Mouse (Mus musculus) ovary, postnatal 14 days (tissue): ENCODE measurements around the gene Agmat.
"Not testable (repeated sequence)": the region's sequence is repeated elsewhere in the genome, so short reads cannot be mapped to it uniquely, and the experiment has no call there.

ENCODE experiments used
- DNase-seq: peaks from one replicate; pipeline ENCODE4 v3.0.0; 2022; ENCODE audit warnings: low spot score

Agmat gene

DNA sequence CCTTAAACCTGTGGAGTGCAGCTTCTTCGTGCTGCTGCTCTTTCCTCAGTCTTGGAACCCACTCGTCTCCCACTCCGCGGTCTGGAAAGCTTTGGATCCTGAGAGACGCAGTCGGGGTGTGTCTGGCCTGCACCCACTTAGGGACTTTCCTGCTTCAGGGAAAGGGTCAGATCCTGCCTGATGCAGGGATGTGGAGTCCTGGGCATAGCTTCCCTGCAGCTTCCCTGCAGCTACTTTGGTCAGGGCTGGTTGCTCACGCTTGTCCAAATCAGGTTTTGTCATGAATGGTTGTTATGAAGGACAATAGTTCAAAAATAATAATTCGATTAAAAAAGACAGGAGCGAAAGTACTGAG is 11.3 kb upstream of the Agmat start:
- DNase-seq = no peak

DNA sequence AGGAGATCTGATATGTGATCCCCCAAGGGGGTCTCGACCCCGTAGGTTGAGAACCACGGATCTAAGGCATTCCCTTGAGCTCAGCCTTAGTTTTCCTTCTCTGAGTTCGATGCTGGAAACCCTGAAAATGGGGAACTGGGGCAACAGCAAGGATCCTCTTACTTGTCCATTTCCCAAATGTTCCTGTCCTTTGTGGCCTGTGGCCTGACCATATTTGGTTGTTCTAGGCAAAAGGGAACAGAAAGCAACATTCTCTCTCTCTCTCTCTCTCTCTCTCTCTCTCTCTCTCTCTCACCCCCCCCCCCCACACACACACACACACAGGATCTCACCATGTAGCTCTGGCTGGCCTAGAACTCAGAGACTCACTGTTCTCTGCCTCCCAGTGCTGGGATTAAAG is 9.6 kb upstream of the Agmat start:
- no peak for DNase-seq

DNA sequence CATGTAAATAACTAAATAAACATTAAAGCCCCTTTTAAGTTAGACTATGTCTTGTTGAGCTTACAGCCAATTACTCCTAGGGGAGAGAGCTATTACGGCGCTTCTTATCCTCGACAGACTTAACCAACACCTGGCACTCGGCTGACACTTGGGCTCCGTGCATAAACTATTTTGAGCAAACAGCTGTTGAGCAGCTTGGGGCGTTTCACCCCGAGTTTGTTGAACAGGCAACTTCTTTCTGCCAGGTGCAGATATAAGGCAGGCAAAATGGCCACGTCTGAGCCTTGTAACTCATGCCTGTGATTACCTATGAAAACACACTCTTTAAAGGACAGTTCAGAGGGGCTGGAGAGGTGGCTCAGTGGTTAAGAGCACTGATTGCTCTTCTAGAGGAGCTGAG is 8.5 kb upstream of the Agmat start:
- DNase-seq = no peak

DNA sequence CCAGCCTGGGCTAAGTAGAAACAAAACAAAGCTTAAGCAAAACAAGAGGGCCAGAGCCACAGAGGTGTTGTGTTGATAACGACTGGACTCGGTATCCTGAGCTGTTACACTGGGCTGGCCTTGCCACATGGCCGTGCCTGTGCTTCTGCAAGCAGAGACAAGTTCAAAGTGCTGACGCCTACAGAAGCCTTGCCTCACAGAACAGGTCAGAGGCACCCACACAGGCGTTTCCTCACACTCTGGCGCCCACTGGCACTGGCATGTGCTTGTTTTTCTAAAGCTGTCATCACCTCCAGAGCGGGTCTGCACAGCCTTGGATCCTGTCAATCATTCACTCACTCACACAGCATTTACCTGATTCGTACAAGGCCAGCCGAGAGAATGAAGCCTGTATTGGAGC is 4.6 kb upstream of the Agmat start:
- DNase-seq = no peak

DNA sequence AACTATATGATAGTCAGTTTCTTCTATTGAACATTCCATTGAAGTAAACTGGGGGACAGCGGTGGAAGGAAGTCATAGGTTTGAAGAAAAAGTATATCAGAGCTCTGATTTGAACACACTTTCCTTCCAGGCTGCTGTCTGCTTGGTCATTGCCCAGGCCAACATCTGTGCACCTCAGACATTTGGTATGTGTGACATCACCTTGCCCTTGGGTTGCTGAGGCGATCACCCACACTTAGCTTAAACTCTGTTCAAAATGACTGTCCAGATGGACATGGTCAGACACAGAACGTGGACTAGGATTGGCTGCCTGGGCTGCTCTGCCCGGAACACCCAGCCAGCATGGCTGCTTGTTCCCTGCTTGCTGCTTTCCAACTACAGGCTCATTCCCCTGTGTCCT is 4.1 kb upstream of the Agmat start:
- no peak for DNase-seq

DNA sequence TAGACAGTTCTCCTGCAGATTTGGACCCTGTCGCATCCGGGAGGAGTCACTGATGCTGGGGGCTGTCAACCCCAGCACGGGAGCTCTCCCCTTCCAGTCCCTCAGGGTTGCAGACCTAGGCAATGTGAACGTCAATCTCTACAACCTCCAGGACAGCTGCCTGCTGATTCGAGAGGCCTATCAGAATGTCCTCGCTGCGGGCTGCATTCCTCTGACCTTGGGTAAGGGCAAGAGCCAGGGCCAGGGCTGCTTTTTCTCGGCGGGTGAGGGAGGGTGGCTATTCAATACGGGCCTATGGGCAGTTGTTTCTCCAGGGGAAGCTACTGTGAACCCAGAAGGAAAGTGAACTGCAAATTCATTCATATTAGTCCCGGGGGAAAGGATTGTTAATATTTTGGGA is 3.1 kb downstream of the Agmat start:
- no peak for DNase-seq

DNA sequence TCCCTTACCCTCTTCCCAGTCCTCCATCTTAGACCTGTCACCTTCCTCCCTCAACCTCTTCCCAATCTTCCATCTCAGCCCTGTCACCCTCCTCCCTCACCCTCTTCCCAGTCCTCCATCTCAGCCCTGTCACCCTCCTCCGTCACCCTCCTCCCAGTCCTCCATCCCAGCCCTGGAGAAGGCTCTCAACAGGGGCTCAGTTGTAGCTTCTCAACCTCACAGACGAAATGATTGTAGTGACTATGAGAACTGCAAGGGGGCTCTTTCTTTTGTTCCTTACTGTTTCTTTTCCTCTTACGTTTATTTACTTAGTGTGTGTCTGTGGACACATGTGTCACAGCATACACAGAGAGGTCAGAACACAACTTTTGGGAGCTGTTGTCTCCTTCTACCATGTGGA is 4.4 kb downstream of the Agmat start:
- DNase-seq = no peak

DNA sequence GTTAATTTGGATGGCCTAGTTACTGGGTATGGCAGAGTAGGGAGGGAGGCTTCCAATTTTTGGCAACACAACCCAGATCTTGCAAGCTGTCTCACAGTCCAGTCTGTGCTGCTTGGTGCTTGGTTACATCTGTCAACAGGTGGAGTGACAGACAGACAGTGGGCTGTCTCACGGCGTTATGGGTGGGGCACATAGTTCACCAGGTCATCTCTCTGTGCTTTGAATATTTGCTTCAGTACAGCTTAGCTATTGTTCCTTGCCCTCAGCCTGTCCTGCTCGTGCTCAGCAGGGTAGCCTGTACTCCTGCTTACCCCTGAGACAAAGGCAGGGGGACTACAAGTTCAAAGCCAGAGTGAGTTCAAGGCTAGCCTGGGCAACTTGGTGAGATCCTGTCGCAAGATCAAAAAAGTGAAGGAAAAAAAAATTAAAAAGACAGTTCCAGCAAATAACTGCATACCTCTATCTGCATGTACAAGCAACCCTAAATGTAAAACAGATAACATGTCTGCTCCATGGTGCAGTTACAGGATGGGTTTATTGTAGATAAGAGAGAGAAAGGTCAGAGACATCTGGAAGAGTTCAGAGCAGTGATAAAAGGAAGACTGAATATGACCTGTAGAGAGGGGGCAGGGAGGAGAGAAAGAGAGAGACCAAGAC is 5.1 kb downstream of the Agmat start:
- DNase-seq = no peak

DNA sequence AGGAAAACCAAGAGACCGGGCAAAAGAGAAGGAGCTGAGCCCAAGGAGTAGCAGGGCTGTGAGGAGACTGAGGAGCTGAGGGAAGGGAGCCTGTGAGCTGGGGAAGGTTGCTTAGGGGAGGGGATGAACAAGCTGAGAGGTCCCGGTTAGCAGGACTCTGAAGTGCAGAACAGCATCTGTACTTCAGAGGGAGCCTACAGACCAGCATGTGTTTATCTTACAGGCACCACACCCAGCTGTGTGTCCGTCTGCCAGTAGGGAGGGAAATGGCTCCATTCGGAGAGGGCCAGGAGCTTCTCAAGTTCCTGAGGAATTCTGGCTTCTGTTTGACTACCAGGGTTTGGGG is 5.6 kb downstream of the Agmat start:
- DNase-seq = no peak

DNA sequence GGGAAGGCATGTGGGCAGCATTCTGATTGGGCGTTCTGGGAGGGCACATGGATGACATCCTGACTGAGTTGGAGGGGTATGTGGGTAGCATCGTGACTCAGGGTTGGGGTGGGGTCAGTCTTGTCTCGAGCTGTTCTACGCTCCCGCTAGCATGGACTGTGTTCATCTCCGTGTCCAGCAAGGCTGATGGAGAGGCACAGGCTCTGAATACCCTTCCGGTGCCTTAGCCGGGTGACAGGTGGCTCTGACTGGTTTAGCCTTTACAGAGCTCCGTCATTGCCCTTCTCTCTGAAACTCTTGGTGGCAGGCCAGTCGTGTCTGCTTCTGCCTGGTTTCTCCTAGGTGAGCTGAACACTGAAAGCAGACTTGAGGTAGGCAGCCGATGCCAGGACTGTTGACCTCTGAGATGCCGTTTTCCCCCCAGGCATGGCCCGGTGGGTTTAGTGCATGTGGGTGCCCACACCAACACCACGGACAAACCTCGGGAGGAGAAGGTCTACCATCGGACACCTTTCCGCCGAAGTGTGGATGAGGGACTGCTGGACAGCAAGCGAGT is 9.0 kb downstream of the Agmat start:
- no peak for DNase-seq

DNA sequence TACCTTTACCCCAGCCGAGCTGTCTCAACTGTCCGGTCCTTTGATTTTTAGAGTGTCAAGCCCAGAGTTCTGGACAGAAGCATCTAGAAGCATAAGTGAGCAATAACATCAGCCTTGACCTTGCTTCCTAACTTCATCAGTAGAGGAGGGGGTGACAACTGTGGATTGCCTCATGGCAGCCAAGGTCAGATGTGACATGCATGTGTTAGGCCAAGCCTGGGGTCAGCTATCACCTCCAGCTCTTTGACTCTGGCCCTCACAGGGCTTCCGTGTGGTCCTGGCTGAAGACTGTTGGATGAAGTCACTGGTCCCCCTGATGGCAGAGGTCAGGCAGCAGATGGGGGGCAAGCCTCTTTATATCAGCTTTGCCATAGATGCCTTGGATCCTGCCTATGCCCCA is 10.7 kb downstream of the Agmat start:
- DNase-seq = no peak

DNA sequence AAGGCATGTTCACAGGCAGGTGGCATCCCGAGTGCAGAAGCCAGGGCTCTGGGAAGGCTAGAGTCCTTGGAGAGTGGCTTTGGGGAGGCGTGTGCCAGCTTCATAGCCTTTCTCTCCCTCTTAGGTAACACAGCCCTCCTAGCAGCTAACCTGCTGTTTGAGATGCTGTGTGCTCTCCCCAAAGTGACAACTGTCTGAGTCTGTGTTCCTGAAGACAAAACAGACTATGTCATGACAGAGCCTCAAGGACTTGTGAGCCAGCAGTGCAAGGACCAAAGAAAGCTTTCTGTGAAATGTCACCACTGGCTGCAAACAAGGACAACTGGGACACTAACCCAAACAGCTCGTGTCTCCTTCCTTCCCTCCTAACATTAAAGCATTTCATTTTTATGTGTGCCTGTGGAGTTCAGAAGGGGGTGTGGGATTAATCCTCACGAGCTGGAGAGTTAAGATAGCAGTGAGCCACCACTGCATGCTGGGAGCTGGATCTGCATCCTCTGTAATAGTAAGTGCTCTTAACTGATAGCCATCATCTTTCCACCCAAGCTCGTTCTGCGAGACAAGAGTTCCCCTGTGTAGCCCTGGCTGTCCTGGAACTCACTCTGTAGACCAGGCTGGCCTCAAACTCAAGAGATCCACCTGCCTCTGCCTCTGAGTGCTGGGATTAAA is 12.5 kb downstream of the Agmat start:
- no peak for DNase-seq

DNA sequence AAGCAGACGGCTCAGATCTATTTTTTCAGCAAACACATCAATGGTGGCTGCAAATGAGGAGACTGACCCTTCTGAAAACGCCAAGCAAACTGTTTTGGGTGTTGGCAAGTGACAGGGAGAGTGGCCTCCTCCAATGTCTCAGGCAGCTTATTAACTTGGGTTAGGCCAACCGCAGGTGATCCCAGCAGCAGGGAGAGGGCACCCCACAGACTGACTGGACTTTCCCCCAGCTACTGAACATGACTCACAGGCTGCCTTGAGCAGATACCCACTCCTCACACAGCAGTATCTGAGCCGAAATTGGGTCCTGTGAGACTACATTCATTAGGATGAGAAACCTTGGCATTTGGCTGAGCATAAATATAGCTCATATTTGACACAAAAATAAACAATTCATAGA is 14.5 kb downstream of the Agmat start:
- DNase-seq = no peak

DNA sequence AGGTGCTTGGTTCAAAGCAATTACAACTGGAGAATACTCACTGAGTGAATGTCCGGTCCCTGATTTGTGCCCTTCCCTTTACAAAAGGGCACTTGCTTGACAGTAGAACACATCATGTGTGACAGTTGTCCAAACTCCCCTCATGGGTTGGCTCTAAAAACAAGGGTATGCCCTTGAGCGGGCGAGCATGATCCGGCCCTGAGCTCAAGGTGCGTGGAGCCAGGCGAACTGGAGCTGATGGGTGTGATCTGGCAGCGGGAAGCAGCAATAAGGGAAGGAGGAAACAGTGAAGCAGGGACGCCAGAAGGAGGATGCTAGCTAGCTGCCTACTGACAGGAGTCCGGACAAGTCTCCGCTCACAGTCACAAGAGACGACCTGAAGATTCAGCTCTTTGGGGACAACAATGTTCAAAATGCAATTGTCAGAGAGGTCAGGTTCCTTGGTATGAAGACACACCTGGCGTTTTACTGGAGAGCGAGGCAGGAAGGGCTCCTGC is 15.7 kb downstream of the Agmat start:
- no peak for DNase-seq

DNA sequence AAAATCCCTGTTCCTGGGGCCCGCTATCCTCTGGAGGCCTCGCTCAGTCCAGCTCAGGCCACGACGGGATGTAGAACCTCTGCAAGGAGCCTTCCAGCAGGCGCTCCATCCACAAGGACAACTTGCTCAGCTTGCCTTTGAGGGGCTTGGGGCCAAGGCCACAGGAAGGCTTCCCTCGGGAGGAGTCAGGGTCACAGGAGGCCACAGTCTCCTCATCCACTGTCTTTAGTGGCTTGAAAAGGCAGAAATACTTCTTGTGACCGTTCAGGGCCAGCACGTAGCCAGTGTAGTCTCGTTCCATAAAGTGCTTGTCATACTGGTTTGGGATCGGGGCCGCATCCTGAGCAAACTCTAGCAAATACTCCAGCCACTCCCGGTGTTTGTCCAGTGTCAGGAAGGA is 17.0 kb downstream of the Agmat start:
- no peak for DNase-seq

DNA sequence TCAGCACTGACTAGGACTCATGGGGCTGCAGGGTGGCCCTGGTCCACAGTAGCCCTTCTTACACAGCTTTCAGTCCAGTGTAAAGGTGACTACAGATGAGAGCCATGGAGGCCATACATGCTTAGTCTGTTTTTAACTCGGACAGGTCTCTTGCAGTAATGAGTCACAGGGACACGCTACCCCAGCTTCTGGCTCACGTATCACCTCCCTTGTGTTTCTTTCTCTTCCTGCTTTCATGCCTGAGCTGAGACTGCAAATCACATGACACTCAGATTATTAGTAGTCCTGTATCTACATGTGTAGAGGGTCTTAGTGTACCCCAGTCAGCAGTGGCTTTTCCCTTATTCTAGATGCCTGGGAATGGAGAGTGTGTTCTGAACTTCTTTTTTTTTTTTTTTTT is 18.5 kb downstream of the Agmat start:
- no peak for DNase-seq

DNA sequence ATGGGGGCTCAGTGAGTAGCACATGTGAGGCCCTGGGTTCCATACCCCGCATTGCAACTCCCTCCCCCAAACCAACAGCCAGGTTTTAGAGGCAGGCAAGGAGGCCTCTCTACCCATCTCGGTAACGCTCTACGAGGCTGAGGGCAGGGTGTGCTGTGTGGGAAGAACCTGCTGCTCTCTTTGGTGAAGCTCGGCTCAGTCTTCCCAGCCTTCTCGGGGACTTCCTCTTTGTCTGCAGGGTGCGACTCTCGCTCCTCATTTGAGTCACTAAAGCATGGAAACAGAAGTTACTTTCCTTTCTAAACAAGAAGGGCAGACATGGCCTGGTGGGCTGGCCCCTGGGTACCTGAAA is 19.8 kb downstream of the Agmat start:
- DNase-seq = no peak

DNA sequence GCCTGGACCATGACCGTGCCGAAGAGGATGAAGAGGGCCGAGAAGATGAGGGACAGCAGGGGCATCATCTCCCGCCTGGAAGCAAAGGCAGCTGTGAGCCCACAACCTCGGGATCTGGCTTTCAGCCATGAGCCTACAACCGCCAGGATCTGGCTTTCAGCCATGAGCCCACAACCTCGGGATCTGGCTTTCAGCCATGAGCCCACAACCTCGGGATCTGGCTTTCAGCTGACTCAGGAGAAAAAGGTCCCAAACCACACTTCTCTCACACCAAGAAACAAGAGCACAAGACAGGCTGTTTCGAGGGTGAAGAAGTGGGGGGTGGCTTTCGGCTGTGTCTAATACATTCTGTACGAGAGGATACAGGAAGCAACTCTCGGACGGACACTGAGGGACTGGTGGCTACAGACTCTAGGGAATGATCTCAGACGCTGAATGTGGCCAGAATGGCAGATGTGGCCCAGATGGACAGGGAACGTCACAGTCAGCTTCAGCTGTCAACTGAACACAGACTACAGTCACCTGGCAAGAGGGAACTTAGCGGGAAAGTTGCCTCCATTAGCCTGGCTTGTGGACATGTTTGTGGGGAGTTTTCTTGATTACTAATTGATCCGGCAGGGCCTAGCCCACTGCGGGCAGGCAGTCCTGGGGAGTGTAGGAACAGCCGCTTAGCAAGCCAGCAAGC is 20.3 kb downstream of the Agmat start:
- no peak for DNase-seq

DNA sequence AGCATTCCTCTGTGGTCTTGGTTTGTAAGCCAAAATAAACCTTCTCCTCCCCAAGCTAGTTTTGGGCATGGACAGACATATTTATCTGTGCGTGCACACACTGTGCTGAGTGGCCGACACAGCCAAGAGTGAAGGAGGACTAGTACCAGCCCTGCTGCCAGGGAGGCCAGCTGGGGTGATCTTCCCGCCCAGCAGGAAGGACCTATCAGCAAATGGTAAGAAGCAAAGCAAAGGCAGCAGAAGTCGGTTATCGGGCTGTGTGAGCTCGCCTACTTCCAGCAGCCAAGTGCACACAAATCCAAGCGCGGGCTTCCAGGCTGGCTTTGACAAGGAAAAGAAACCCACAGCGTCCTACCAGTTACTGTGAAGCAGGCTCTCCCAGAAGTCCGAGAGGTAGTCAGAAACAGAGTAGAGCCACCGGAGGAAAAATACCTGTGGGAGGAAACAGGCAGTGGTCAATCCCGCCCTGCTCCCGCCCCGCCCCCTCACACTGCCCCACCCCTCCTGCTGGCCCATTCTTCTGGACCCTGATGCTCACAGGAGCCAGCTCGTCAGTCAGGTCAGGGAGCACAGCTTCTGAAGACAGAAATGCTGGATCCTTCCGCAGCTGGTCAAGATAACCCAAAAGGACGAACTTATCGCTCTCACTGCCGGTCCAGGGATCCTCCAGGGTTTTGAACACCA is 21.0 kb downstream of the Agmat start:
- peak; percentile 15 for DNase-seq

DNA sequence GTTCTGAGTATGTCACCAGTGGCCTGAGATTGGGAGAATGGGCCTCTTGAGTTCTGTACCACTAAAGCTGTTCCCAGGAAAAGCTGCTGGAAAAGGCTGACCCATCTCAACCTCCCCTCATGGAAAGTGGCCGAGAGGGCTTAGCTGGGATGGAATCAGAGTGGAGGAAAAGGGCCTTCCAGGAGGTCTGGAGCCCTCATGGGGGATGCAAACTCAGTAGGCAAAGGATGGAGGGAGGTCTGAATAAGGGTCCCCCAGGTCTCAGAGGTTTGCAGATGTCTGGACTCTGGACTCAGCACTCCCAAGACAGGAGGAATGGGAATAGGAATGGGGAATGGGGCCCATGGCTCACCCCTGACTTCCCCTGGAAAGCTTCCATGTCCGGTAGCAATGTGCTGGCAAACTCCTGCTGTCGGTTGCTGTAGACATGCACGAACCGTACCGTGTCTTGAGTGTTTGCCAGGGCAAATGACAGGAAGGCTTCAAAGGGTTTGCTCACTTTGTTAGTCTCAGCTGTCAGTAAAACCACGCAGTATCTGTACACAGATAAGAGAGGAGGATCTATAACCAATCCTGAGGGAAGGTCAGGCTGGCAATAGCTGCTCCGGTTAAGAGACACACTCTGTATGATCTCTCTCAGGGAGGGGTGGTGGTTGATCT is 23.2 kb downstream of the Agmat start:
- no peak for DNase-seq

DNA sequence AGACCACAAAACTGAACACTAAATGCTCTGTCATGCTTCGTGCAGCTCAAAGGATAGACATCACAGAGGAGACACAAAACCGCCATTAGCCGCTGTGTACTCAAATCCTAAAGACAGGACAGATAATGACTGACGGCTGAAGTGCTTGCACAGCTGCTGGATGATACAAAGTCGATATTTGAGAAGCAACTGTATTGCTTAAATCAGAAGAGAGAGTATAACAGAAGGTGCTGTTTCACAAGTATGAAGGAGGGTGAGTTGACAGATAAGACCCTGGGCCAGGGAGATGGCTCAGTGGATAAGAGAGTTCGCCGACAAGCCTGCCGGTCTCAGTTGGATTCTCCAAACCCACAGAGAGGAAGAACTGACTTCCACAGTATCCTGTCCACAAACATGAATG is 25.4 kb downstream of the Agmat start:
- no peak for DNase-seq

DNA sequence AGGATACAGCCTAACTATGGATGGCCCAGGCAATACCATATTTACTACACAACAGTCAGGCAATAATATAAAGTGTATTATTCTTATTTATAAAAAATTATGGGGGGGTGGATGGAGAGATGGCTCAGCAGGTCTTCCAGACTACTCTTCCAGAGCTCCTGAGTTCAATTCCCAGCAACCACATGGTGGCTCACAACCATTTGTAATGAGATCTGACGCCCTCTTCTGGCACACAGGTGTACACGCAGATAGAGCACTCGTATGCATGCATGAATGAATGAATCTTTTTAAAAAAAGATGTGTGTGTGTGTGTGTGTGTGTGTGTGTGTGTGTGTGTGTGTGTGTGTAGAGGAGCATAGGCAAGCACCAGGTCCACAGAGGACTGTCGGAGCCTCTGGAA is 26.5 kb downstream of the Agmat start:
- not testable (repeated sequence) for DNase-seq
